Mouse (Mus musculus): ENCODE data around the gene Smtn.

GRCm38 (mm10) chr11:3502057-3502456 is 38.4 kb downstream of the Smtn start:
- TF ChIP-seq CTCF (IDR thresholded peaks at IDR 0.05; ENCODE audit: extremely low read depth, insufficient read length, insufficient replicate concordance, low read depth, low read length) = no peak
- TF ChIP-seq POLR2A (IDR thresholded peaks at IDR 0.05; ENCODE audit: low read depth, low read length) = no peak
